Mouse (Mus musculus) bone marrow, adult 2 months (tissue): ENCODE measurements around the gene Txnrd3. TPM values are rescaled to one million over a fixed set of nuclear protein-coding genes. Genes with fewer than 3 reads are reported as not detected.

Experiments
- H3K27ac ChIP-seq: fragments of 200-500 bp; 2 replicates; pipeline ENCODE4 v1.5.1; 2012; ENCODE audit warnings: low read depth, mild to moderate bottlenecking, control low read depth, inconsistent platforms, low read length; ENCODE audit not compliant: control insufficient read depth, poor library complexity, insufficient read depth
- H3K4me1 ChIP-seq: fragments of 200-500 bp; 2 replicates; pipeline ENCODE4 v1.6.1; 2011; ENCODE audit warnings: low read length; ENCODE audit not compliant: control insufficient read depth, insufficient read depth
- H3K4me3 ChIP-seq: fragments of 200-500 bp; replicated peaks from 2 replicates; pipeline ENCODE3; 2011; ENCODE audit warnings: mild to moderate bottlenecking, low read depth, low read length, control low read depth; ENCODE audit not compliant: control insufficient read depth
- CTCF ChIP-seq: fragments of 200-500 bp; IDR thresholded peaks from 2 replicates; pipeline ENCODE4 v1.5.1; 2011; ENCODE audit warnings: low read length, control low read depth; ENCODE audit not compliant: control insufficient read depth, insufficient read depth
- POLR2A ChIP-seq: fragments of 200-500 bp; IDR thresholded peaks from 2 replicates; pipeline ENCODE4 v1.6.1; 2011; ENCODE audit warnings: low read depth, mild to moderate bottlenecking, control low read depth, low read length, borderline replicate concordance; ENCODE audit not compliant: control insufficient read depth
- WGBS: fragments of 180-500 bp; shearing (Covaris S2); methylation state at CpG from one replicate; pipeline ENCODE4 v1.1.7; 2018; 5-methylcytosine and 5-hydroxymethylcytosine counted together
- polyA plus RNA-seq: library from polyadenylated mRNA; stranded (reverse); fragments of >200 nt; gene quantifications from 2 replicates; pipeline ENCODE4 v1.2.4, GENCODE M21; 2011; ENCODE audit warnings: low replicate concordance; ENCODE audit not compliant: missing spikeins, insufficient read depth, insufficient read length

Gene Txnrd3
- polyA plus RNA-seq, 1 experiment, result 1.00 TPM

DNA sequence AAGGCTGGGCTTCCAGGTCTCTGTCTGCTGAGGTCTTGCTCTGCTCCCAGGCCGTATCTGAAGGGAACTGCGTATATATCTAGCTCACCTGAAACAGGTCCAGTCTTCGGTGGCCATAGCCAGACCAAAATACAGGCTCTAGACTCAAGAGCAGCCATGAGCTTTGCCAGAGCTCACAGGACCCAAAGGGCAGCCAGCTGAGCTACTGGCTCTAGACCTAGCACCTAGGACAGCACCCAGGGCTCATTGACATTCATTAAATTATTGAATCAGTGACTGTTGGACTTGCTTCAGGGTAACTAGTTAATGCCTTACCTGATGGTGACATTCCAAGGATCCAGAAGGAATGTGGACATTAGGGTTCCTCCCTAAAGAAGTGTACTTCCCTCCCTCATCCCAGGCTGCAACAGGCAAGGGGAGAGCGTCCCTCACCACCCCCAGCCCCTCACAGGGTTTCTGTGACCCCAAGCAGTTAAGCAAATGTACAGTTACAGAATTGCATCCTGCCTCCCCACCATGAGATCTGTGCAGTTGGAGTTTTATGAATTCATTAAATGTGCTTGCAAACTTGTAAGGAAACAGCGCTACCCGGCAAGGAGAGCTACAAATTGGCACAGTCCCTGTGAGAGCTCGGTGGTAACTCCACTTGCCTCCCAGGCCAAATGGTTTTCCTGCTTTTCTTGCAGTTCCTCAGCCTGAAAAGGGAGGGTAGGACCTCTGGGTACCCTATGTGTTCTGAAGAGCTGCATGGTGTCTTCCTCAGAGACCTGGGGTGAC lies 29.0 kb upstream of the Txnrd3 start:
- 59% methylated on average over 7 of the region's 7 CpGs for WGBS
- H3K4me1 ChIP-seq, result no peaks in the 10 kb centered on the region
- H3K27ac ChIP-seq, result no peak overlapping the region
- H3K4me3 ChIP-seq, result no peak overlapping the region
- TF ChIP-seq POLR2A (no peak), CTCF (no peak)

- no peaks in the 10 kb centered on the region for H3K4me1 ChIP-seq
- no peak overlapping the region for H3K4me3 ChIP-seq
- 61% methylated on average over 7 of the region's 7 CpGs for WGBS
- no peak overlapping the region for H3K27ac ChIP-seq
- TF ChIP-seq POLR2A (no peak), CTCF (no peak)
Observed at GRCm38 (mm10) chr6:89615373-89615755, 28.4 kb upstream of the Txnrd3 start.

- no peak overlapping the region for H3K4me3 ChIP-seq
Observed at GRCm38 (mm10) chr6:89622647-89623046, 21.1 kb upstream of the Txnrd3 start.

DNA sequence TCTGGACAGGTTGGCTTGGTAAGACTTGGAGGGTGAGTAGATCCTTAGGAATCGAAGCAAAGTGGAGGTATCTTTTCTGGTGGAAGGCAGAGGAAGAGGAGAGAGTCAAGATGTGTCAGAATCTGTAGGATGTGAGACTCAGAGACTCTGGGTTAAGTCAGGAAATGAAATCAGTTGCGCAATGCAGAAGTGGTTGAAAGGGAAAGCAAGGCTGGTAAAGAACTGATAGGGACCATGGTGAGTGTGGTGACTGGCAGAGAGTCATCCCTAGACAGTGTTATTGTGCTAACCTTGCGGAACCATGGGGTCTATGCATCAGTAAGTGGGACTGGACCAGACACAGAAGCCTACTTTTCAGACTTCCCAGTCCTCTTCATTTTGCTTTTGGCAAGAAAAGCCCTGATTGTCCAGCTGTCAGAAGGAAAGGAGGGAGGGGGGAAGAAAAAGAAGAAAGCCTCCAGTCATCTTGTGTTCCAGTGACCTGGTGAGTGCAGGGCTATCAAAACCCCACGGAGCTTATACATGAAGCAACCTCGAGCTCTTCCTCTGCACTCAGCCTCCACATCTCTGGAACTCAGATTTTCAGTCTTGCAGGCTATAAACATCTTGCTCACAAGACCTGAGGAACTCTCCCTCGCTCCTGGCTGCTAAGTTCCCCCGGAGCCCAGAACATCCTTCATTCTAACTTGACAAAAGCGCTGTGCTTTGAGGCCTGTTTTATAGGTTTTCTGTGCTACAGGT lies 15.6 kb upstream of the Txnrd3 start:
- TF ChIP-seq POLR2A, result no peak
- no peak for TF ChIP-seq CTCF
- H3K4me1 ChIP-seq, result no peaks in the 10 kb centered on the region
- WGBS, result 23% methylated on average over 8 of the region's 8 CpGs
- H3K4me3 ChIP-seq, result no peak overlapping the region
- no peak overlapping the region for H3K27ac ChIP-seq

More at GRCm38 (mm10) chr6:89622647-89623046, 21.1 kb upstream of the Txnrd3 start:
- Histone ChIP-seq H3K4me1 (no peaks in the 10 kb centered on the region), H3K27ac (no peak overlapping the region)
- WGBS, result 66% methylated on average over 3 of the region's 3 CpGs
- TF ChIP-seq POLR2A (no peak), CTCF (no peak)

GRCm38 (mm10) chr6:89631809-89632562 lies 11.8 kb upstream of the Txnrd3 start:
- no peak overlapping the region for H3K27ac ChIP-seq
- no peak overlapping the region for H3K4me3 ChIP-seq
- WGBS, result 13% methylated on average over 10 of the region's 10 CpGs
- H3K4me1 ChIP-seq, result no peaks in the 10 kb centered on the region
- TF ChIP-seq POLR2A, result no peak
- TF ChIP-seq CTCF, result peak; percentile 42; the same call in 1 of the 2 replicates

DNA sequence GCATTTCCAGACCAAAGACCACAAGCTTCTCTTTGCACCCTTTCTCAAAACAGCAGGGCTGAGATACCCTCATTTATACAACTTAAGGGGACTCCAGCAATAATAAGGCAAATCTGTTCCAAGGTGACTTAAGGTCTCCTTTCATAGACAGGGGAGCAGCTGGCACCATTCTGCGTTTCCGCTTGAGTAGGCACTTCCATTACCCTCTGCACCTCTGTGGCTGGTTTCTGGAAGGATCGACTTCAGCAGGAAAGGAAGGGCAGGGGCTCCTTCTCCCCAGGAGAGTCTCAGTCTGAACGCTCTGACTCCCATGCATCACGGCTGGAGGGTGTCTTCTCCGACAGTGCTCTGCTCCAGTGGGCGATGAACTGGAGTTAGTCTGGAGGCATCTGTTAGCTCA lies 10.7 kb upstream of the Txnrd3 start:
- Histone ChIP-seq H3K4me1 (no peaks in the 10 kb centered on the region), H3K27ac (no peak overlapping the region), H3K4me3 (no peak overlapping the region)
- no peak for TF ChIP-seq CTCF
- no peak for TF ChIP-seq POLR2A
- 67% methylated on average over 7 of the region's 7 CpGs for WGBS

DNA sequence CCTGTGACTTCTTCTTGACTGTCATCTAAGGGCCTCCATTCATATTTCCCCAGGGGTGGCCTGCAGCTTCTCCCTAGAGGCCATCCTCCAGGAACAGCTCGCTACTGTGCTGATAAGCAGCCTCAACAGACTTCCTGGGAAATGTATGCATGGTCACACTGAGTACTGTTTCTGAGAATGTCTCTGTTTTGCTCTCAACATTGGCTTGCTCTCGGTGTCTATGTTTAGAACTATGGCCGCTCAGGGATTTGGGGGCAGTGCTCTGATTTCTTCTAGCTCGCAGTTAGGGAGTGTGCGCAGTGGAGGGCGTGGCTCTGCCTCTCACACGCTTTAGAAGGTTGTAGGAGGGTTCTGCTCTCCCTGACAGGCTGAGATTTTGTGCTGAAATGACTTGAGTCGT lies 9.4 kb upstream of the Txnrd3 start:
- Histone ChIP-seq H3K4me1 (no peaks in the 10 kb centered on the region), H3K4me3 (no peak overlapping the region), H3K27ac (no peak overlapping the region)
- WGBS, result 56% methylated on average over 8 of the region's 8 CpGs
- TF ChIP-seq CTCF (no peak), POLR2A (no peak)

DNA sequence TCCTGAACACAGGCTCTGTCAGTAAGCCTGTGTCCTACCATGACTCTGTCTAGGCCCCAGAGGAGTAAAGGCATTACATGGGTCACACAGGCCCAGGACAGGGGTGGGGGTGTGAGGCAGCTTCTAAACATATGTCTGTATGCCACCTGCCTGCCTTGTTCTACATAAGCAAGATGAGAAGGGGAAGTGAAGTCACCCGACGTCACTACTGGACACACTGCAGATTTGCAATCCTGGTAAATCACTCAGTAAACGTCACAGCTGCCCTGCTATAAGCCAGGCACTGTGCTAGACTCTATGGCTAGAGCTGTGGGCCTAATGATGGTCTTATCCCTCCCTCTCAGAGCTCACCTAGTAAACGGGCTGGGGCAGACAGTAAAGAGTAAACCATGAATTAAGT lies 5.8 kb upstream of the Txnrd3 start:
- TF ChIP-seq CTCF, result no peak
- no peak for TF ChIP-seq POLR2A
- 47% methylated on average over 4 of the region's 4 CpGs for WGBS
- no peaks in the 10 kb centered on the region for H3K4me1 ChIP-seq

More for the DNA sequence above, 5.8 kb upstream of the Txnrd3 start:
- no peak overlapping the region for H3K27ac ChIP-seq
- no peak overlapping the region for H3K4me3 ChIP-seq
